Mouse (Mus musculus): ENCODE data around the gene Ttc4. TPM values are rescaled to one million over a fixed set of nuclear protein-coding genes. Genes with fewer than 3 reads are reported as not detected.

The Ttc4 gene
- polyA plus RNA-seq, 1 experiment = 177 TPM

DNA sequence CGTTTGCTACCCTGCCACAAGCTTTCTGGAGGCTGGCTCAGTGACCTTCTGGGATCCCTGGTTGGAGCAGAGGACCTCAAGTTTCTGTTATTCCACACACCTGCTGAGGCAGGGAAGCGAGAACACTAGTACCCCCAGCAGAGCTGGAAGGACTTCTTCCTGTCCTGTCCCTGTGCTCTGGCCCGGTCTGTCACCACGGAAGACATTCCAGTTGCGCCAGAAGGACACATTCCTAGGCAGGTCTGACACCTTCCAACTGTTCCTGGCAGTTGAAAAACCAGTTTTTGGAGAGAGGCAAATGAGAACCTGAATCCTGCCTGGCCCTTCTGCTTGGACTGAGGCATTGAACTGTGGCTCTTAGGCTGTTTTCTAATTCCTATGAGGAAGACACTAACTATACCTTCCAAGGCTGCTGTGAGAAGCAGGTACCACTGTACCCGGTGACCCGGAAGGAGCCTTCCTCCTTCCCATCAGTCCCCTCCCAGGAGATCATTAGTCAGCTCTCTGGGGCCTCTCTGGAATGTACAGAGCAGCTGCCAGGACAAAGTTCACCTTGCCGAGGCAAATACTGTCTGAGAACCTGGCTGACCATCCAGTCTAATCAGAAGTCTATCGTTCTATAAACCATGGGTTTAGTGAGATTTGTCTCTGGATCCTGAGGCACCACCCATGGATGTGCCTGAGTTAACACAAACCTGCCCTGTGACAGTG, 49.9 kb downstream of the Ttc4 start:
- no peak for DNase-seq (ENCODE audit: low read depth)
- TF ChIP-seq POLR2A (IDR thresholded peaks at IDR 0.05; ENCODE audit: borderline replicate concordance, extremely low read depth, insufficient read depth, insufficient read length, poor library complexity, severe bottlenecking) (no peak), CTCF (IDR thresholded peaks at IDR 0.05; ENCODE audit: borderline replicate concordance, extremely low read depth, insufficient read depth, insufficient read length) (no peak)

DNA sequence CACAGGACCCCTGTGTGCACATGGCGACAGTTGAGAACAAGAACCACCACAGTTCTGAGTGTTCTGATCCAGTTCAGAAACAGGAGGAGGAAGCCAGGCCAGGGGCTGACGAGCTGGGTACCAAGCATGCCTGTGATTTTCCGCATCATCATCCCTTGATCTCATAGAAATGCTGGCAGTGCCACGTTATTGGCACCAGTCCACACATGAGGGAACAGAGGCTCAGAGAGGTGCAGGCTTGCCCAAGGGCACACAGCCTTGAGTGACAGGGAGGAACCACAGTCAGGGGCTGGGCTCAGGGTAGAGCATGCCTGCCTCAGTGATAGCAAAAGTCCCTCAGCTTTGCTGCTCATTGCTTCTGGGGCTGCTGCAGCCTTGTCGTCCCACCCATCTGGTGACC, 50.9 kb downstream of the Ttc4 start:
- TF ChIP-seq POLR2A (IDR thresholded peaks at IDR 0.05; ENCODE audit: borderline replicate concordance, extremely low read depth, insufficient read depth, insufficient read length, poor library complexity, severe bottlenecking) (no peak), CTCF (IDR thresholded peaks at IDR 0.05; ENCODE audit: borderline replicate concordance, extremely low read depth, insufficient read depth, insufficient read length) (no peak)
- no peak for DNase-seq (ENCODE audit: low read depth)

DNA sequence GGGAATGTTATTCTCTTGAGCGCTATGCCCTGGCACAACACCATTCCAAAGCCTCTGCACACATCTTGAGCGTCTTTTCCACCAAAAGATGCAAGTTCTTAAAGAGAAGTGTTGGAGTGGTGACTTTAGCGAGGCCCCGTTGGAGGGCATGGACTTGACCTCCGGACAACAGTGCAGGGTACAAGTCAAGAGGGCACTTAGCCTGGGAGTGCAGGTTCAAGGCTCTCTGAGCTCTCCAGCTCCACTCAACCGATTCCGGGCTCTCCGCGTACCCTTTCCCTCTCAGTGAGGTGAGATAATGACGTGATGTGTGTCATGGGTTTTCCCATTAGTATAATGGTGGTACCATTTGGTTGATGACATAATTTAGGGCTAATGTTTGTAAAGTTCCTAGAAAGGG, 54.5 kb downstream of the Ttc4 start:
- no peak for DNase-seq (ENCODE audit: low read depth)
- TF ChIP-seq CTCF (IDR thresholded peaks at IDR 0.05; ENCODE audit: borderline replicate concordance, extremely low read depth, insufficient read depth, insufficient read length) (no peak), POLR2A (IDR thresholded peaks at IDR 0.05; ENCODE audit: borderline replicate concordance, extremely low read depth, insufficient read depth, insufficient read length, poor library complexity, severe bottlenecking) (no peak)

DNA sequence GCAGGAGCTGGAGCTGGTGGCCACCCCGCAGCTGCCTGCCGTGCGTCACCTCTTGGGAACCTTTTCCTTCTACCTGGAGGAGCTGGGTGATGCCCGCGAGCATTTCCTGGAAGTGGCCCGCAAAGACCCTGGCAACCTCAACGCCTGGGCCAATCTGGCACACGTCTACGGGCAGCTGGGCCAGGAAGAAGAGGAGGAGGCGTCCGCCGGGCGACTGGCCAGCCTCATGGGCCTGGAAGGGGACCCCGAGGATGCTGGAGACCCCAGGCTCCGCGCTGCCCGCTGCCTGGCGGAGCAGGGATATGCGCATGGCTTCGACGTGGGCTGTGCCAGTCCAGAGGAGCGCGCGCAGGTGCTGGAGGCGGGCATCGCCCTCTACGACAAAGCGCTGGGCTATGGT, 56.0 kb downstream of the Ttc4 start:
- TF ChIP-seq POLR2A (IDR thresholded peaks at IDR 0.05; ENCODE audit: borderline replicate concordance, extremely low read depth, insufficient read depth, insufficient read length, poor library complexity, severe bottlenecking) (no peak), CTCF (IDR thresholded peaks at IDR 0.05; ENCODE audit: borderline replicate concordance, extremely low read depth, insufficient read depth, insufficient read length) (no peak)
- DNase-seq (ENCODE audit: low read depth) = no peak

DNA sequence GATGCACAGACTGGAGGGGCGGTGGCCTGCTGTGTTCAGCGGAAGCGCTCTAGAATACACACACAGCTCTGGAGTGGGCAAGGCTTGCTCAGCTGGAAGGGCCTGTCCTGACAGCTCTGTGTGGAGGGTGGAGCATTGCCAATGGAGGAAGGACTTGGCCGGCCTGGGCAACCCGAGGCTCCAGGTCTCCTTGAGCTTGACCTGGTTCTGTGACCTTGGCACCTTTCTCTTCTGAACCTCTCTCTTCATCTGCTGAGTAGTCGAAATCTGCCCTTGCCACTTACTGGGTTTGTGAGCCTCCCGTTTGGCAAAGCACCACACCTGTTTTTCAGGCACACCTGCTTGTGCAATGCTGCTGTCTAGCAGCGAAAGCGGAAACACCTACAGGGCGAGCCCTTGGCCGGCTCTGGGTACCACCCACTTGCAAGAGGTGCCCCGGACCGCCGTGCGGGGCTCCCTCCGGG, 56.7 kb downstream of the Ttc4 start, which contains the start of gene Ttc22:
TSS of gene Ttc22 (plus strand) at position 403 of the 464 bp plus-strand sequence.
- no peak for DNase-seq (ENCODE audit: low read depth)
- TF ChIP-seq POLR2A (IDR thresholded peaks at IDR 0.05; ENCODE audit: borderline replicate concordance, extremely low read depth, insufficient read depth, insufficient read length, poor library complexity, severe bottlenecking) (no peak), CTCF (IDR thresholded peaks at IDR 0.05; ENCODE audit: borderline replicate concordance, extremely low read depth, insufficient read depth, insufficient read length) (no peak)

DNA sequence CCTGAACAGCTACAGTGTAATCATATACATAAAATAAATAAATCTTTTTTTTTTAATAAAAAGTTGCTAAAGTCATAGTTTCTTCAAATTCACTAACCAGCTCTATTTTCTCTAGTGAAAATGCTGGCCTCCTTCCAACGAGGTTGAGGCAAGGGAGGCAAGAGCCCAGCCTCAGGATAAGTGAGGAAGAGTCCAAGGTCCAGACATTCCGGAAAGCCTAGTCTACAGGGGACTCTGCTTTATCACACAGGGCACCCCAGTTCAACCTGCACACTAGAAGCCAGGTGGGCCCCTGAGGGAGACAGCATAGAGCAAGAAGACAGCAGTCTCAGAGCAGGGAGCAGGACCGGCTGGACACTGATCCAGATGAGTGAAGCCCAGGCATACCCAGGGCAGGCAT, 57.3 kb downstream of the Ttc4 start:
- DNase-seq (ENCODE audit: low read depth) = no peak
- no peak for TF ChIP-seq POLR2A (IDR thresholded peaks at IDR 0.05; ENCODE audit: borderline replicate concordance, extremely low read depth, insufficient read depth, insufficient read length, poor library complexity, severe bottlenecking)
- no peak for TF ChIP-seq CTCF (IDR thresholded peaks at IDR 0.05; ENCODE audit: borderline replicate concordance, extremely low read depth, insufficient read depth, insufficient read length)

DNA sequence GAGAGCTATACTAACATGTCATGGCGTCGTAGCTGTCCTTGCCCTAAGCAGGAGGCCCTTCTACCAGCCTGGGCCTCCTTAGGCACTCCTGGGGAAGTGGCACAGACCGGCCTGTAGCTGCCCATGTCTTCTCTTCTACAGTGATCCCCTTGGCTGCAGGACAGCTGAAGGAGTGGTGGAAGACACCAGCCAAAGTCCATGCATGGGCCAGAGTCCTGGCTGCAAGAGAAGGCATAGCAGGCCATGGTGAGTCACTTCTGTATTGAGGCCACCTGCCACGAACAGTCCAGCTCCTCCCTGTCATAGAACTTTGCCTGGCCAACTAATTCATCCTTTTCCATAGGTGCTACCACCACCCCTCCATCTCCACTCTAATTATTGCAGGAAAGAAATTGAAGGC, 59.8 kb downstream of the Ttc4 start:
- TF ChIP-seq POLR2A (IDR thresholded peaks at IDR 0.05; ENCODE audit: borderline replicate concordance, extremely low read depth, insufficient read depth, insufficient read length, poor library complexity, severe bottlenecking) (no peak), CTCF (IDR thresholded peaks at IDR 0.05; ENCODE audit: borderline replicate concordance, extremely low read depth, insufficient read depth, insufficient read length) (no peak)
- no peak for DNase-seq (ENCODE audit: low read depth)

DNA sequence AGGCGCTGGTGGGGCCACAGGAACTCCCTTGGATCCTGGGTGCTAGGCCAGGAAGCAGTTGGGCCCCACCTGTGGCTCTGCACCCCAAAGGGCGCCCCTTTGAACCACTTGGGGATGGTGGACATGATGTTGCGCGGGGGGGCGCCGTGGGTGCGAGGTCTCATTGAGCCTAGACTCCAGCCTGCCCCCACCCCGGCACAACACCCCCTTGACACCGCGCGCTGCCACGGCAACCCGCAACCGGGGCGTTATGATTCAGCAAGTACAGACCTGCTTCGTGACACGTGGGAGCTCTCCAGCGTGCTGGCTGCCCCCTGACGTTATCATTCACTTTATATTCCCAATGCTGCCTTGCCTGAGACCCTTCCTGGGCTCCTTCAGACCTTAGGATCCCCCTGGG, 61.7 kb downstream of the Ttc4 start, which contains the start of gene Lexm:
TSS of gene Lexm (minus strand) at position 186 of the 400 bp plus-strand sequence.
- TF ChIP-seq POLR2A (IDR thresholded peaks at IDR 0.05; ENCODE audit: borderline replicate concordance, extremely low read depth, insufficient read depth, insufficient read length, poor library complexity, severe bottlenecking) (no peak), CTCF (IDR thresholded peaks at IDR 0.05; ENCODE audit: borderline replicate concordance, extremely low read depth, insufficient read depth, insufficient read length) (no peak)
- DNase-seq (ENCODE audit: low read depth) = no peak

DNA sequence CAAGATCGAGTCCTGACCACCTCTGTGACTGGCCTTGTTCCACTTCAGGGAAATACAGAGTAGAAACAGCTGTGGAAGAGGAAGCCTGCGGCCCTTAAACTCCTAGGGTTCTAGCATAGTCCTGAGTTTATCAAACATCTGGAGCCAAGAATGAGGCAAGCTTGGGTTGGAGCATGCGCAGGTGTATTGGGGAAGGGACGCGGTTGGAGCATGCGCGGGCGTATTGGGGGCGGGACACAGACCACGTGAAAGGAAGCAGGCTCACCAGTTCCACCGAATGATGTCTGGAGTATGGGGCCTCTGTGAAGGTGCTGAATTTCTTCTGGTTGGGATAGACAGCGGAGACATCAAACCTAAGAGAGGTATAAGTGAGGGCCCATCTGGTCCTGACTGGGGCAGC, 63.1 kb downstream of the Ttc4 start:
- TF ChIP-seq POLR2A (IDR thresholded peaks at IDR 0.05; ENCODE audit: borderline replicate concordance, extremely low read depth, insufficient read depth, insufficient read length, poor library complexity, severe bottlenecking) (no peak), CTCF (IDR thresholded peaks at IDR 0.05; ENCODE audit: borderline replicate concordance, extremely low read depth, insufficient read depth, insufficient read length) (no peak)
- DNase-seq (ENCODE audit: low read depth) = no peak

DNA sequence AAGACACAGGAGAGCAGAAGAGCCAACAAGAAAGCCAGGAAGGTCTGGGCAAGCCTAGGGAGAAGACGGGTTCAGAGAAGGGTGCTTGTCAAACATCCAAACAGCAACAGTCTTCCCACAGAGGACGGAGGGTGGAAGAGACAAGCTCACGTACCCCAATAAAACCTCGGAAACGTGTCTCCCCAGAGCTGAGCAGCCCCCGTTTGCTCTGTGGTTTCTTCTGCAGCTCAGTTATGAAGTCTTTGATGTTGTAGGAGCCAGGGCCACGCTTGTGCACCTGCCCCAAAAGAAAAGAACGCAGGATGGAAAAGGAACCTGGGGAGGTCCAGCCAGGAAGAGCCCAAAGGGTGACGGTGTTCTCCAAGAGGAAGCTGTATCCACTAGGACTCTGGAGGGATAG, 63.9 kb downstream of the Ttc4 start:
- TF ChIP-seq POLR2A (IDR thresholded peaks at IDR 0.05; ENCODE audit: borderline replicate concordance, extremely low read depth, insufficient read depth, insufficient read length, poor library complexity, severe bottlenecking) = no peak
- no peak for TF ChIP-seq CTCF (IDR thresholded peaks at IDR 0.05; ENCODE audit: borderline replicate concordance, extremely low read depth, insufficient read depth, insufficient read length)
- no peak for DNase-seq (ENCODE audit: low read depth)

DNA sequence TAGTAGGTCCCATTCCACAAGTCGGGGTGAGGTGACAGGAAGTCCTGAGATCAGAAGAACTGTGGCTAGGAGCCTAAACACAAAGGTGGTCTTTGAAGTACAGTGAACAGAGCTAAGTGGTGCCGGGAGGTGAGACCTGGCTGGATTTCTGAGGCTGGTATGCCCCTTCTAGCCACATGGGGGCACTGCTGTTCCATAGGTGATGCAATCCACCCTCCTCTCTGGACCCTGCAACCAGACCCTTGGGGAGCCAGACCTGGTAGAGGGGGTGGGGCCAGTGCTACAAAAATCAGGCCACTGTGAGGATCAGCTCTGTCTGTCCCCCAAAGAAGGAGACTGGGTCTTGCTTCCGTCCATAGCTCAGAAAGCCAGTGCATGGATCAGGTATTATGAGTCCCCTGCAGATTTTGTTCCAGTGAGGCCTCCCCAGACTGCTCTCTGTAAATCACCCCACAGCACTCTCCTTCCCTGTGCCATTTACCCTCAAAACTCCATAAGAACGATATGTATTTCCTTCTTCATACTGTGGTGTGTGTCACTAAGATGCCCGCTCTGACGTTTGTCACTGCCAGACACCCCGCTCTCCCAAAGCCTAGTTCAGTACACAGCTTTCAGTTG, 64.5 kb downstream of the Ttc4 start:
- peak; percentile 97 for TF ChIP-seq CTCF (IDR thresholded peaks at IDR 0.05; ENCODE audit: borderline replicate concordance, extremely low read depth, insufficient read depth, insufficient read length)
- no peak for TF ChIP-seq POLR2A (IDR thresholded peaks at IDR 0.05; ENCODE audit: borderline replicate concordance, extremely low read depth, insufficient read depth, insufficient read length, poor library complexity, severe bottlenecking)
- peak; percentile 76 for DNase-seq (ENCODE audit: low read depth)

DNA sequence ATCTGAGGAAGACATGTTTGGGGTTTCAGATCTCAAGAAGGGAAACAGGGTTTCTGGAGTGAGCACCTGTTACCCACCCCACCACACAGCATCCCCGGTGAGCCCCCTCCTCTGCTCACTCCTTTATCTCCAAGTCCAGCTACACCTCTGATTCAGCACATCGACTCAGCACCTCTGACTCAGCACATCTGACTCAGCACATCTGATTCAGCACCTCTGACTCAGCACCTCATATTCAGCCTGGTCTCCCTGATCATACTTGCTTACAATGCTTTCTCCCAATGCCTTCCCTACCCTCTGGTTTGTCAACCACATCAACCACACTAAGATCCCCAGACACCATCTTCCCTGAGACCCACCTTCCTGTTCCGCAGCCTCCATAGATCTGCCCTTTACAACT, 65.2 kb downstream of the Ttc4 start:
- TF ChIP-seq CTCF (IDR thresholded peaks at IDR 0.05; ENCODE audit: borderline replicate concordance, extremely low read depth, insufficient read depth, insufficient read length) (no peak), POLR2A (IDR thresholded peaks at IDR 0.05; ENCODE audit: borderline replicate concordance, extremely low read depth, insufficient read depth, insufficient read length, poor library complexity, severe bottlenecking) (no peak)
- DNase-seq (ENCODE audit: low read depth) = no peak
